ENCODE assay signal across 12 mouse cellular contexts in the genomic region with DNA sequence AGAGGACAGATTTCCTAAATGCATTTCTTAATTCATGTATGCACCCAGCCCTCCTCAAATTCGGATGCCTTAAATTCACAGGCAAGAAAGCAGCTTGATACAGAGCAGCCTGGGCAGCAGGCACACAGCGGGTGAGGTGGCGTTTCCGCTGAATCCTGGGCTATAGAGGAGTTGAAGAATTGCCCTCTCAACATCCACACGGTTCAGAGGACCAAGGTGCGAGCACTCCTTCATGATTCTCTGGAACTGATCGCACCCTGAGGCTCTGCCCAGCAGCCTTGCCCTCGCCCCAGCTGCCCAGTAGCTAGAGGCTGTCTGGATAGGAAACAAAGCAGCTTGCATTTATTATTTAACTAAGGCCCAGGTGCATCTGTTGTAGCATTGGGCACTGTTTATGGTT.
DNase-seq lines count a peak whose midpoint lies in the region; ATAC-seq lines count a peak whose summit lies in the region.
"Had no signal": no experiment of that assay in that cellular context is flagged by ENCODE, and none has a peak within 500 bp of the region (broad histone marks: within the 10 kb centered on the region; RNA-seq: fewer than 3 reads in every experiment).

No protein-coding gene starts in this region.

- no peaks in the 10 kb centered on the region for H3K9me3 ChIP-seq in heart, embryonic 10.5 days
- H3K9me3 ChIP-seq in midbrain, embryonic 10.5 days (replicated peaks): no peaks in the 10 kb centered on the region
- H3K9me3 ChIP-seq in midbrain, embryonic 16.5 days (replicated peaks; ENCODE audit: control insufficient read depth, low read length, poor library complexity, severe bottlenecking): no peaks in the 10 kb centered on the region
- no peaks in the 10 kb centered on the region for H3K9me3 ChIP-seq in midbrain, embryonic 14.5 days (ENCODE audit: control insufficient read depth, low read length)

- no peaks in the 10 kb centered on the region for H3K27me3 ChIP-seq in heart, embryonic 10.5 days (ENCODE audit: insufficient read depth, poor library complexity, severe bottlenecking)
- H3K27me3 ChIP-seq in midbrain, embryonic 10.5 days (ENCODE audit: low read depth, poor library complexity, severe bottlenecking): peaks cover 11% of the 10 kb centered on the region; the same call in 1 of the 2 replicates
- H3K27me3 ChIP-seq in midbrain, embryonic 16.5 days (ENCODE audit: control insufficient read depth, insufficient read depth, low read depth, low read length): no peaks in the 10 kb centered on the region
- H3K27me3 ChIP-seq in midbrain, embryonic 14.5 days (ENCODE audit: control insufficient read depth, insufficient read depth, low read length): no peaks in the 10 kb centered on the region

- no peak overlapping the region for H3K4me2 ChIP-seq in midbrain, embryonic 16.5 days (ENCODE audit: low read length)
- H3K4me2 ChIP-seq in midbrain, embryonic 14.5 days (ENCODE audit: low read length): no peak overlapping the region
- H3K4me2 ChIP-seq: liver, embryonic 11.5 days had no signal

- peaks cover 73% of the 10 kb centered on the region for H3K4me1 ChIP-seq in heart, embryonic 10.5 days
- H3K4me1 ChIP-seq in midbrain, embryonic 10.5 days: peaks cover 28% of the 10 kb centered on the region
- H3K4me1 ChIP-seq in midbrain, embryonic 16.5 days (ENCODE audit: control insufficient read depth, insufficient read depth, low read length): peaks cover 22% of the 10 kb centered on the region
- peaks cover 29% of the 10 kb centered on the region for H3K4me1 ChIP-seq in midbrain, embryonic 14.5 days (ENCODE audit: control insufficient read depth, insufficient read depth, low read length)

- H3K9ac ChIP-seq in midbrain, embryonic 16.5 days (ENCODE audit: low read depth, low read length): no peak overlapping the region
- H3K9ac ChIP-seq in midbrain, embryonic 14.5 days (replicated peaks; ENCODE audit: low read length): no peak overlapping the region

- no peaks in the 10 kb centered on the region for H3K36me3 ChIP-seq in heart, embryonic 10.5 days
- no peaks in the 10 kb centered on the region for H3K36me3 ChIP-seq in midbrain, embryonic 10.5 days
- no peaks in the 10 kb centered on the region for H3K36me3 ChIP-seq in midbrain, embryonic 16.5 days (ENCODE audit: control insufficient read depth, insufficient read depth, low read length)
- no peaks in the 10 kb centered on the region for H3K36me3 ChIP-seq in midbrain, embryonic 14.5 days (ENCODE audit: control insufficient read depth, insufficient read depth, low read length)

- WGBS in heart, embryonic 10.5 days: 82% methylated on average over 8 of the region's 8 CpGs
- WGBS in midbrain, embryonic 10.5 days: 84% methylated on average over 8 of the region's 8 CpGs
- 65% methylated on average over 8 of the region's 8 CpGs for WGBS in midbrain, embryonic 16.5 days
- 64% methylated on average over 8 of the region's 8 CpGs for WGBS in midbrain, embryonic 14.5 days

- no peak overlapping the region for H3K4me3 ChIP-seq in heart, embryonic 10.5 days
- no peak overlapping the region for H3K4me3 ChIP-seq in midbrain, embryonic 10.5 days
- no peak overlapping the region for H3K4me3 ChIP-seq in midbrain, embryonic 16.5 days (ENCODE audit: low read depth, low read length)
- H3K4me3 ChIP-seq in midbrain, embryonic 14.5 days (replicated peaks; ENCODE audit: low read depth, low read length): no peak overlapping the region
- H3K4me3 ChIP-seq: left cerebral cortex, adult 2 months had no signal

- ATAC-seq in midbrain, embryonic 16.5 days: no peak
- no peak for ATAC-seq in midbrain, embryonic 14.5 days (ENCODE audit: low FRiP score, low TSS enrichment)
- ATAC-seq: activated CD4-positive, CD25-positive, alpha-beta regulatory T cell, adult 4 months had no signal

- peak overlapping the region; percentile 85; the same call in 1 of the 2 replicates for H3K27ac ChIP-seq in heart, embryonic 10.5 days
- 0 out of 2 replicates have a peak overlapping the region, but pooled peaks have one; percentile 13 for H3K27ac ChIP-seq in midbrain, embryonic 10.5 days (replicated peaks)
- no peak overlapping the region for H3K27ac ChIP-seq in midbrain, embryonic 16.5 days (ENCODE audit: low read length)
- H3K27ac ChIP-seq in midbrain, embryonic 14.5 days (replicated peaks; ENCODE audit: low read depth, low read length): no peak overlapping the region; the same call in 1 of the 2 replicates
- H3K27ac ChIP-seq: left cerebral cortex, adult 2 months had no signal

- DNase-seq in heart, embryonic 10.5 days (ENCODE audit: low spot score): no peak
- no peak for DNase-seq in heart, postnatal 4 days
- no peak for DNase-seq in midbrain, embryonic 10.5 days (ENCODE audit: low spot score)
- DNase-seq in cerebellum, postnatal 14 days: peak; percentile 51 to 57
- DNase-seq in midbrain, embryonic 14.5 days: peak; percentile 16
- no peak for DNase-seq in right cerebral cortex, adult 18-20 months
- DNase-seq in gastrocnemius, adult 18-20 months (ENCODE audit: low spot score): no peak
- DNase-seq: thymus, postnatal 4 days had no signal

Comparison
In these comparisons a context has a peak if more than half of its experiments do, and no peak if none do; other contexts are left out.
1. DNase-seq: peak in cerebellum, postnatal 14 days (2 of 2) and midbrain, embryonic 14.5 days (single experiment); none in heart, embryonic 10.5 days (single experiment), heart, postnatal 4 days (single experiment), midbrain, embryonic 10.5 days (single experiment), right cerebral cortex, adult 18-20 months (single experiment) and gastrocnemius, adult 18-20 months (single experiment).
2. H3K27ac ChIP-seq: peak in heart, embryonic 10.5 days (single experiment) and midbrain, embryonic 10.5 days (single experiment); none in midbrain, embryonic 16.5 days (single experiment) and midbrain, embryonic 14.5 days (single experiment).